Mouse (Mus musculus) retina, postnatal 1 day (tissue): ENCODE results near the gene Pdx1.
A peak's percentile ranks its signal among the peaks of the same experiment; 100 is the strongest.

ENCODE experiments used
- DNase-seq: peaks from one replicate; pipeline ENCODE4 v3.0.0-alpha.2; 2012

Gene Pdx1

DNA sequence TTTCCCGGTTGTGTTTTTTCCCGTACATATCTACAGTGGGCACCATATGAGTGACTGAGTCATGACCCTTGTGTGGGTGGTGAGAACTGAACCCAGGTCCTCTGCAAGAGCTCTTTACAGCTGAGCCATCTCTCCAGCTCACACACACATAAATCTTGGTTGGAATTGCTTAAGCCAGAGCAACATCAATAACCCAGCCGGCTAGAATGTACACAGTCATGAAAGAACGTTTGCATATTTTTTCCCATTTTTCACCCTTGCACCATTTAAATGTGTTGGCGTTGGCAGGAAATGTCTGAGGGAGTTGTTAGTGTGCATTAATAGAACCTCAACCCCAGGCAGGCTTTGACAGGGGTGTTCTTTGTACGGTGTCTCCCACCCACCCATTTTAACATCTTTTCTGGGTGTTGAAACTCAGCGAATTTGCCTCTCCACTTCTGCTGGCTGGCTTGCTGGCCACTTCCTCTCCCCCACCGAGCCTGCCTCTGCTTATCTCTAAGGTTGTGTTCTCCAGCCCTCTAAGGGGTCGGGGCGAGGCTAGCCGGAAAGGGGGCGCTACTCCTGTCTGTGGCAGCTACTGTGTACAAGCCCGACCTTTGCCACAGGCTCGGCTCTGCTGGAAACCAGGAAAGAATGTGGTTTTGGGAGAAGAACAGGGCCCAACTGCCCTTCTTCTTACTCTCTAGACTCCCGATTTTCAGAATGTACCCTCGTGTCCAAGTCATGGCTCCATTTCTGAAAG is 22.2 kb downstream of the Pdx1 start:
- DNase-seq, result no peak

DNA sequence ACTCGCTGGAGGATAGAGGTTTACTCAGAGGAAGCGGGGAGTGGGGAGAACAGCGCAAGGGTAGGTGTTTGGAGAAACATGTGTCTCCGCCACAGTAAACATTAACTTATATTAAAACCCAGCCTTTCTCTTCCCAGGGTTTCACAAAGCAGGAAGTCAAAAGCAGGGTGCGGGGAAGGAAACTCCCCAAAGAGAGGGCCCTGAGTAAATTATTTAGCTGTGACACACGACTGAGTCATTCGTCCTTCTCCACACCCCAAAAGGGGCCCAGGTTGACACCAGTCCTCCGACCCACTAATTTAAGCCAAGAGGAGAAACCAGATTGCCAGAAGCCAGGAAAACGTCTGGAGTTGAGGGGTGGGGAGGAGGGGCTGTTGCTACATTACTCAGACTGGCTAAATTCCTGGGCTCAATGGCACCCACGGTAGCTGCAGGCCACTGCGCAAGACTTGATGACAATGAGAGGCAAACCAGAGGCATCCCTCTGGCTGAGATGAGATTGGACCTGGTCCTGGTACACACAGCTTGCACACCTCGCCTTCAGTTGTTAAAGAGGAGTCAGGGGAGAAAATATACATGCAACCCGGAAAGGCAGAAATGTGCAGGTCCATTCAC is 22.9 kb downstream of the Pdx1 start:
- no peak for DNase-seq

DNA sequence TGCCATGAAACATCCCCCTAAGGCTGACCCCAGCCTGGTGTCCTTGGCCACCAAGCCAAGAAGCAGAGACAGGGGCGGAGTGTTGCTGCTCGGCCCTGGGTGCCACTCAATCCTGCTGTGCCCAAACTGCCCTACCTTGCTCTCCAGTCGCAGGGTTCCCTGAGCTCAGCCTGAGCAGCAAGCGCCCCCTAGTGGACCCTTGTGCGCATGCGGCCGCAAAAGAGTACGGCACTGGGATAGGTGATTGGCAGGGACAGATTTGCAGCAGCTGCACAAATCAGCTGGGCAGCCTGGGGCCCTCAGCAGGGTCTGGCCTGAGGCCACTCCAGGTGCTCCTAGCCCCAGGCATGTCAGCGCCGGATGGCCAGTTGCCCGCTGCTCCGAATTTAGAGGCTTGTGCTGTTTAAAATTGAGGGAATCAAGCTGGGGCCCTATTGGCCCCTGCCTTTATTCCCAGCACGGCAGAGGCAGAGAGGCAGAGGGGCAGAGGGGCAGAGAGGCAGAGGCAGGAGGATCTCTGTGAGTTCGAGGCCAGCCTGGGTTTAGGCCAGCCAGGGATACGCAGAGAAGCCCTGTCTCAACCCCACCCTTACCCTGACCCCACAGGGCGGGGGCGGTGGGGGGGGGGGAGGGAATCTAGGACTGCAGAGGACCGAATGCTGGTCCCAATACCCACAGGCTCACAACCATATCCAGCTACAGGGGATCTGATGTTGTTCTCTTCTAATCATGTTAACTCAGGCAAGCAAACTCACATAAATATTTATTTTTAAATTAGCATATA is 23.6 kb downstream of the Pdx1 start:
- peak; percentile 89 for DNase-seq

DNA sequence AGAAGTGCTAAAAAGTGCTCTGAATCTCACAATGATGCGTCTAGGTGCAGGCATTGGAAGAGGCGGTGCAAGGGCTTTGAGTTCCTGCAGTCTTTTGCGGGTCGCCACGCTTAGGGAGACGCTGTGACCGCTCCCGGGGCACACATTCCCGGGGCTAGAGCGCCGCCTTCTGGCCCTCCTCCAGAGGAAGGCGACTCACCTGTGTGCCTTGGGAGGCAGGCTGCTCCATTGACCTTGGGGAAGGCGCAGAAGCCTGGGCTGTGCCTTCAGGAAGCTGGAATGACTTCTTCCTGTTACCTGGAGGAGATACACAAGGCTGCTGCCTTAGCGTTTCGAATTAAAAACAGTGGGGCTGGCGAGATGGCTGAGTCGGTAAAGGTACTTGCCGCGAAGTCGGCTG is 24.4 kb downstream of the Pdx1 start:
- no peak for DNase-seq

DNA sequence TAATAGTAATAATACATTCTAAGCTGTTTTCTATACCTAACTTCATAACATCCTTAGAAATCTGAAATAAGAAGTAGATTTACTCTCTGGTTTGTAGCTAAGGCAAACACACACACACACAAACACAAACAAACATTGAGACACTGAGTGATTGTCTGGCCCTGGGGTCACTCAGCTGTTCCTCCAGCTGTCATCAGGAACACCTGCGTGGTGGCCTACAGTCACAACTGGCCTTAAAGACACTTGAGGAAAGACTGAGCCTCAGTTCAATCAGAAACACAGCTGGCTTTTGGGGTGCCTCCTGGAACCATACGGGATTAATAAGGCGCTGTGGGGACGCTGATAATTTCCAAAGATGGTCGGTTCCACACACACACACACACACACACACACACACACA is 27.5 kb downstream of the Pdx1 start:
- no peak for DNase-seq

DNA sequence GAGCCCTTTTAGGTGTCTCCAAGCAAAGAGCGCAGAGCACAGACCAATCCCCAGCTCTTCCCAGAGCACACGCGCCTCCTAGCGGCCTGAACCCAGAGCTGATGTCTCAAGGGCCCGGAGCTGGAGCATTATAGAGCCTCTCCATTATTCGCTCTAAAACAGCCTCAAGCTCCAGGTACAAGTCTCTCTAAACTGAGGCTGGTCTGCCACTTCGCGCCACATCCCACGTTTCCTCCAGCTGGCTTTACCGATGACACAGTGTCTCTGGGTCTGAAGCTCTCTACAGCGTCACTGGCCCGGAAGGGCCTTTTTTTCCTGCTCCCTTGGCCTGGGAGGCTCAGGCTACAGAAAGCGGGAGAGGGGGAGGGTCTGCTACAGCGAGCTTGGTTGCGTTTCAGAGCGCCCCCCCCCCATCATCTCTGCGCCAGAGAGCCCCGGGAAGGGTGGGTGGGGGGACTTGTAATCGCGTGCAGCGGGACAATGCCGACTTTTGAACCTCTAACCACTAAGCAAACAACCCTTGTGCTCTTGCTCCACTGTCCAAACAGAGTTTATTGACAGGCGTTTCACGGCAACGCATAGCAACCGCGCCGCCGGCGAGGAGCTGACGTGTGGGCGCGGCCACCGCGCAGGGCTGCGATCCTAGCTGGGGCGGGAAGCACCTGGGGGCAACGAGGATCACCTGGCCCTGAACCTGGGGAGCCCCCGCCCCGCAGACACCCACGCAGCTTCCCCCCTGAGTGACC is 29.7 kb downstream of the Pdx1 start:
- DNase-seq, result peak; percentile 83

DNA sequence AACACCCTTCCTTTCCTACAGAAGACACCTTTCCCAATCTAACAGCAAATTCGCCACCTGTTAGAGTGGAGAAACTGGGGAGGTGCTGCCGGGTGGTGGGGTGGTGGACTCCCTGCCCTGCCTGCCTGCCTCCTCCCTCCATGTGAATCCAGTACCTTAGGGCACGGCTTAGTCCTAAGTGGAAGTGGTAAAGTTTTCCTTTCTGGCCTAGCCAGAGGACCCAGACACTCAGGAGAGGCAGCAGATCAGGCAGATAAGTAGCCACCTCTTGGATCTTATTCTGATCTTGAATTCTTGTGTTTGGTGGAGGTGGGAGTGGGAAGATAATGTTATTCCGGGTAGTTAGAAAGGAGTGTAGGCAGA is 30.2 kb downstream of the Pdx1 start:
- no peak for DNase-seq

DNA sequence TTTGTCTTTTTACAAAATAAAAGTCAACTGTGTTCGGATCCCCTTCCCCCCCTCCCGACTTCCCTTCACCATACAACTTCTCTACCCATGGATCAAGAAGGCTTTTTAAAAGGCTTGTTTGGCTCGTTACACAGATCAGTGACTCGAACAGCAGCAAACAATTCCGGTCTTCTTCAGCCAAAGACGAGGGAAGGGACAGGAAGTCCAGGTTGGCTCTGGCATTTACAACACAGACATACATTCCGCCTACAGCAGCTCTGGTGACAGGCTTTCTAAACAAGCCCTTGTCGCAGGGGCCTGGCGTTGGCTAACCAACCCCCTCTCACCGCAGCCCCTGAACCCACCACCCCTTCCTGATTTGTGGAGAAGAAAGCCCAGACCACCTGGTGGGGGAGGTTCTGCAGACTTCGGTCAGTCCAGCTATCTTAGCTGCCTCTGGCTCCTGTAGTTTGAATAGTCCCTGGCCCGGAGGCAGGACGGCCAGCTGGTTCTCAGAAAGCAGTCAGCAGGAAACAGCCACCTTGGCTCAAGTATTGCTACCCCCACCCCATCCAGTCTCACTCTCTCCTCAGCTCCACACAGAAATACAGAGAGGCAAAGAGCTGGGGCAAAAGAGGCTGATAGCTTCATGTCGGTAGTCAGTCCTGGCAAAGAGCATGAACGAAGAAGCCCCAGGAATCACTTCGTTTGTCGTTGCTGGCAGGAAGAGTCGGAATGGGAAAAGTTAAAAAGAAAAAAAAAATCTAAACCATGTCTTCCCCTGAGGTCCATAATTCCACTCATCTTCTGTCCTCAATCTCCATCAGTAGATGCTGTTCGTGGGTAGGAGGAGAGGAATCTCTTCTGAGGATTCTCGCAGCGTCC is 31.4 kb downstream of the Pdx1 start:
- no peak for DNase-seq

DNA sequence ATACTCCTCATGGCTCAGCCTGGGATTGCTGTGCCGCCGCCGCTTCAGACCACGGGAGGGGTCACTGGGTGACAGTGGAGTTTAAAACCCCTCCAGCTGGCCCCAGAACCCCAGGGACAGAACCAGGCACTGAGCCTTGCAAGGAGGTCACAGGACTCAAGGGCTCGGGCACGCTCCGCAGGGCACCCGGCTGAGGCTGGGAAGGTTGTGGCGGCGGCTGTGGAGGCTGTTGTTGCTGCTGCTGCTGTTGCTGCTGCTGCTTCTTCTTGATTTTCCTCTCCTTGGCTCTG is 32.0 kb downstream of the Pdx1 start:
- peak; percentile 34 for DNase-seq

DNA sequence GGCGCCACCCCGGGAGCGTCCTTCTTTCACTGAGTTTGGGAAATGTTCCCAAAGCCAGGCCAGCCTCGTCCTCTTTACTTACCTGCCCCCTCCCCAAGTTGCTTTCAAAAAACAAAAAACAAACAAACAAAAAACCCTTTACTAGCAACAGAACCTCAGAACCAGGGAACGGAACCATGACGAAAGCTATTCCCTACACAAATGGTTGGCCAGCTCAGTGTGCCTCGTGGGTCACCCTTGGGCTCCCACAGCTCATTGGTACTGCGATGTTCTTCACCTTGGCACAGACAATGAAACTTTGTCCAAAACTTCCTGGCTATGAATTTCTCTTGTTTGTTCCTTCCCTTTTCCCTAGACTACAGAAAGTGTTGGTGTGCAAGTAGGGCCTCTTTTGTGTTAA is 32.4 kb downstream of the Pdx1 start:
- DNase-seq, result no peak

DNA sequence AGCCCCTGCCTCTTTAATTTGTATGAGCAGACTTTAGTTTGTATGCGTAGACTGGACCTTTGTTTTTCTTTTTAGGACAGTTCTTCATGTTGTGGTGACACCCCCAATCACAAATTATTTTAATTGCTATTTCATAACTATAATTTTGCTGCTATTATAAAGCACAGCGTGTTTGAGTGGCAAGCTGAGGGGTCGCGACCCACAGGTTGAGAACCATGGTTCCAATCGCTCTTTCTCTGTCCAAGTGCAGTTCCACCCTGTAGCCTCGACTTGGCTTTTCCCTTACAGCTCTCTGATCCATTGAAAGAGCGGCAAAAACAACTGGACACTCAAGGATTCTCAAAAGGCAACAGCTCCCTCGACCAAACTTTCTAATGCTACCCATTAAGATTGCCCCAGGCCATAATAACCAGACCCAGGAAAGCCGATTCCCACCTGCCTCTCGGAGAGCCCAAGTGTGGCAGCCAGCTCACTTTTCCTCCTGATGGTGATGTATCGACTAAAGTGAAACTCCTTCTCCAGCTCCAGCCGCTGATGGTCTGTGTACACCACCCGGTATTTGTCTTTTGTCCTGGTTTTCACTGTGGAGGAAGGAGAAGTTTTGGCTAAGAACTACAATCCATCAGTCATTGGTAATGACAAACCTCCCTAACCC is 33.1 kb downstream of the Pdx1 start:
- no peak for DNase-seq

DNA sequence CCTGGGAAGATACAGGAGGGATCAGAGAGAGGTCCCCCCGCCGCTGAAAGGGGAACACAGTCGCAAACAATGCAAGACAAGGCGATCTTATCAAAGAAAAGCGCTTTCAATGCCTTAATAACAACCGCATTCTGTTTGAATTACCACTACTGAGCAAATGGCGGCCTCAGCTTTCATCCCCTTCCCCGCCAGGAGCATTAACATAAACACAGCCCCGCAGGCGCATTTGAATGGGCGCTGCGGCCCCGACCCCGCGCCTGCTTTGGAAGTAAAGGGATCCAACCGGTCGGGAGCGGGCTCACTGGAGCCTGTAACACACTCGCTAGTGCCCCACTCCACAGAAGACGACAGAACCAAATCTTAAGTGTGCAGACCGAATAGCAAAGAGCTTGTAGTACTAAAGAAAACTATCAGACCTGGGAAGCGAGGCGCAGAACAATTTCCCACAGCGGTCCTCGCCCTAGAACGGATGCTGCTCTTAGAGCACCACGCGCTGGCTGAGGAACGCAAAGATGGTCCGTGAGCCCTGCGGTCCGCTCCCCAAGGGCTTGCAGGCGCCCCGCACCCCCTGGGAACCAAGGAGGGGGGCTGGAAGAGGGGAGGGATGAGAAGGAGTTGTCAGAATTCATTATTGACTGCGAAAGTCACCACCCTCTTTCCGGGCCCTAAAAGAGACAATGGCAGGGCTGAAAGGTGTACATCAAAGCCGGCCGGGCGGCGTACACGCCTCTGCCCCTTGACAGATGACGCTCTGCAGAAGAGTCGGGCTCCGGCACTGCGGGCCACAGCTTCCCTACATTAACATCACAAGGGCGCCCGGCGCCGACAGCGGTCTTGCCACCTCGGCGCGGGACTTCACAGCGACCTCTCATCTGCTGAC is 34.8 kb downstream of the Pdx1 start:
- no peak for DNase-seq

DNA sequence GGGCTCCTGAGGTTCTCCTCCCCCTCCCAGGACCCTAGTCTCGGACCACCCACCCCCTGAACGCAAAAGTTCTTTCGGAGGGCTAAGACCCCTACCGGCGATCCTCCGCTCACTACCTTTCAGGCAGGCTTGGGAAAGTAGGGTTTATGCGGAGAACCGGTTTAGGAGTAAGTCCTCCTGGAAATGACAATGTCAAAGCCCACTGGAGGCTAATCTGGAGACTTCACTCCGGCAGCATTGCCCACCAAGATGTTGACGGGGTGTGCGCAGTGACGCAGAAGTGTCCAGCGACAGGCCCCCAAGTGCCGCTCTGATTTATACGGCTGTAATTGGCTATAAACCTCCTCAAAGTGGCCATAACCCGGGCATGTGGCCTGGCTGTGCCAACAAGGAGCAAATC is 35.4 kb downstream of the Pdx1 start:
- DNase-seq, result no peak

DNA sequence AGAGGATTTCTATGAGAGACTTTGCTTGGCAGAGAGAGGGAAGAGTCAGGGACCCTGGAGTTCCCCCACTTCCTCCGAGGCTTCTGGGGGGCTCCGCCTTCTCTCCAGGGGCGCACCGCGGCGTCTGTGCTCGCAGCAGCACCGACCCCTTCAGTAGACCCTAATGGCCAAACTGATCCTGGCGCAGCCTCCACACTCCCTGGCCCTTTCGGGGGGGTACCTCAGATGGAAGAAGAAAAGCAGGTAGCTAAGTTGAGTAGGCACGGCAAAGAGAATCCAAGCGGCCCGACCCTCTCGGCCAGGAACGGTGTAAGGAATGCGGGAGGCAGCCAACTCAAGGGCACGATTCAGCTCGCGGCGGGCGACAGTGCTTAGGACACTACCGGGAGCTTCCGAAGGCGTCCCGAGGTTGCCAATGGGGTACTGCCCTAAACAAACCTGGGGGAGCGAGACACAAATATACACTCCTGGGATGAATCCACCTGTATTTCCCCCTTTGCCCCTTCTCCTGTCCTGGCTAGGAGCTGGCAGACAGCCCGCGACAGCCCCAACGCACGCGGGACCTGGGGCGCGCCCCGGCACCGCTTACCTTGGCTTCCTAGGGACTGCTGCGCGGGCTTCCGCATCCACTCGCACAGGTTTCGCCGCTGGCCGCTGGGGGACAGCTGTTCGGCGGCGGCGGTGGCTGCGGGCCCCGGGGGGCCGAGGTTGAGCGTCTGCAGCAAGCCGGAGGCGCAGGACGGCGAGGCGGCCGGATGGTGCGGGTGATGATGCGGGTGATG is 36.3 kb downstream of the Pdx1 start:
- DNase-seq, result no peak

DNA sequence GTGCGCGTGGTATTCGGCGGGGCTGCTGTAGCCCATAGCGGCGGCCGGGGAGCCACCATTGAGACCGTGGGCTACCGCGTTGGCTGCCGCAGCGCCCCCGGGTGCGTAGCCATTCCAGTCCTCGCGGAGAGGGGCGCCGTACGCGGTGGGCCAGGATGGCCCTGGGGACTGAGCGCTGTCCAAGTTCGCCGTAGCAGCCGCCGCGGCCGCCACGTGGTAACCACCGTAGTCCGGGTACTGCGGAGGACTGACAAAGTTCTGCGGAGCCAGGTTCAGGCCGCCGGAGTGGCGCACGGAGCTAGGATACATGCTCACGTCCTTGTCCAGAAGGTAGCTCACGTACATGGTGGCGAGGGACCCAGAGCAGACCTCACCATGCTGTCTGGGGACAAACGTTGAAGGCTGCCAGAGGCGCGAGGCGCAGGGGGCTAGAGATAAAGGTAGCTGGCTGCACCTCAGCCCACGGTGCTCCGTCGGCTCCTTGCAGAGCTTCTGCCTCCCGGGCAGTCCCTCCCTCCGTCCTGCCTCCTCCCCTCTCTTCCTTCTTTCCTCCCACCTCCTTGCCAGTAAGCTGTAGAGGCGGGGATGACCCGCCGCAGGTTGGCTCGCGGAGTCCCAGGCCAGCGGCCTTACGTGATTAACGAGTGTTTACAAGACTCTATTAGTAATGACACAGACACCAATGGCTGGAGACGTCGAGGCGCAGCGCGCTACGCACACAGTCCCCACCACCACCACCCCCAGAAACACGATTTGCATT is 37.1 kb downstream of the Pdx1 start, which contains the start of gene Cdx2:
Gene Cdx2 (minus strand): TSS at position 633 of the 760 bp plus-strand sequence.
- no peak for DNase-seq

DNA sequence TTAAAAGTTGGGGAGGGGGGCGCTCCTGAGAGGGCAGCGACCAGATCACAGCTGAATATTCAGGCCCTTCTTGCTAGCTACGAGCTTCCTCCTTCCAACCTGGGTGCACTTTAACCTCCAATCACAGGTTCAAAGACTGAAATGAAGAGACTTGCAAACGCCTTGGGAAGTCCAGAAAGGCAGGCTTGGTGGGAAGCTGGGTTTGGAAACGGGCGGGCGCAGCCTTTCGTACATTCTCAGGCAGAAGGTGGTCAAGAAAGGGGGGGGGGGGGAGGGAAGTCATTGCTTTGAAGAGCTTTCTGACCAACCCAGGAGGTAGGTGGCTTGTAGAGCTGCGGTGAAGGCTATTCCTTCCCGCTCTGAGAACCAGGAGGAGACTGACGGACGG is 37.6 kb downstream of the Pdx1 start:
- DNase-seq, result no peak

DNA sequence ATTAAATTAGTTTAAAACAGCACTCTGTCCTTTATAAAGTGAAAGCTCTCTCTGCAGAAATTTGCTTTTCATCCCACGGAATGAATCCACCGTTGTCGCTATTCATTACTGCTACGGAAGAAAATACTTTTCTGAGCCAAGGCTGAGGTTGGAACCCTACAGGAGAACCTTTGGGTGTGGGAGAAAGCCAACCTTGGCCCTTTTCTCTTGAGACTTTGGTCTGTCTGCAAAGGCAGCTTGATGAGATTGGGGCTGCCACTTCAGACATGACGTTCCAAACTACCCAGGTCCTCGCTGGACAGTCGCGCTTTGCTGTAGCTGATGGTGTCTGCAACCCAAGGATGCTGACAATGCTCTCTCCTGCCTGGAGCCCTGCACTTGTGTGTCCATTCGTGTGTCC is 38.7 kb downstream of the Pdx1 start:
- DNase-seq, result no peak

DNA sequence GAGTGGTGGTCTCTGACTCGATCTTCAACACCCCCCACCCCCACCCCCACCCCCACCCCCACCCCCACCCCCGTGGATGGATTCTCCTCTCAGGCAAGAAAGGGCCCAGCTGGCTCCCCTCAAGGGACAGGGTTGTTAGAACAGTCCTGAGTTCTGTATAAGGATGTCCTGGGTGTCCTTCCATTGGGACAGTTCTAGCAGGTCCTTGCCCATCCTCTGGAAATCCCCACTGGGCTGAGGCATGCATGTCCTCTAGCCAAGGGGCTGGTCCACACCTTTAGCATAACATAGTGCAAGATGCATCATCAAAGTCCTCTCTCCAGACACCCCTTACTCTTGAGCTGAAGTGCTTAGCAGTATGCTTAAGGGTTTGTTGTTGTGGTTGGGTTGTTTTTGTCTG is 40.0 kb downstream of the Pdx1 start:
- DNase-seq, result no peak
